Mouse (Mus musculus): Measurements from ENCODE around the gene Ltk. TPM values are rescaled to one million over a fixed set of nuclear protein-coding genes. Genes with fewer than 3 reads are reported as not detected.

Gene Ltk
- polyA plus RNA-seq, 1 experiment: 15.0 TPM

GRCm38 (mm10) chr2:119758844-119759835 is 1.1 kb downstream of the Ltk start:
- DNase-seq (ENCODE audit: low read depth in 1 of 2, low spot score in 2 of 2): peak in 1 of 2 experiments; percentile 69
- Histone ChIP-seq H3K36me3 (ENCODE audit: control insufficient read depth, insufficient read depth, low read length) (0 out of 2 replicates have a peak, but pooled peaks cover under 1% of the 10 kb centered on the region), H3K27ac (ENCODE audit: insufficient read depth, low read length) (no peak overlapping the region), H3K4me3 (ENCODE audit: extremely low read depth, insufficient read depth, insufficient read length) (peak overlapping the region; percentile 64), H3K27me3 (ENCODE audit: control insufficient read depth, insufficient read depth, low read length) (peaks cover 12% of the 10 kb centered on the region), H3K4me1 (ENCODE audit: control insufficient read depth, insufficient read depth, insufficient read length) (peaks cover 12% of the 10 kb centered on the region; the same call in 1 of the 2 replicates)
- 8% methylated on average over 44 of the region's 44 CpGs for WGBS
- TF ChIP-seq POLR2A (IDR thresholded peaks at IDR 0.05; ENCODE audit: low read depth, low read length) (no peak), CTCF (IDR thresholded peaks at IDR 0.05; ENCODE audit: extremely low read depth, insufficient read depth, insufficient read length, insufficient replicate concordance) (no peak)

GRCm38 (mm10) chr2:119758101-119758843 is 2.0 kb downstream of the Ltk start:
- Histone ChIP-seq H3K36me3 (ENCODE audit: control insufficient read depth, insufficient read depth, low read length) (no peaks in the 10 kb centered on the region), H3K4me1 (ENCODE audit: control insufficient read depth, insufficient read depth, insufficient read length) (peaks cover 12% of the 10 kb centered on the region; the same call in 1 of the 2 replicates), H3K27ac (ENCODE audit: insufficient read depth, low read length) (no peak overlapping the region), H3K27me3 (ENCODE audit: control insufficient read depth, insufficient read depth, low read length) (peaks cover 12% of the 10 kb centered on the region), H3K4me3 (ENCODE audit: extremely low read depth, insufficient read depth, insufficient read length) (peak overlapping the region; percentile 64)
- 1% methylated on average over 75 of the region's 77 CpGs for WGBS
- peak in 1 of 2 experiments; percentile 43 for DNase-seq (ENCODE audit: low read depth in 1 of 2, low spot score in 2 of 2)
- TF ChIP-seq POLR2A (IDR thresholded peaks at IDR 0.05; ENCODE audit: low read depth, low read length) (no peak), CTCF (IDR thresholded peaks at IDR 0.05; ENCODE audit: extremely low read depth, insufficient read depth, insufficient read length, insufficient replicate concordance) (no peak)

DNA sequence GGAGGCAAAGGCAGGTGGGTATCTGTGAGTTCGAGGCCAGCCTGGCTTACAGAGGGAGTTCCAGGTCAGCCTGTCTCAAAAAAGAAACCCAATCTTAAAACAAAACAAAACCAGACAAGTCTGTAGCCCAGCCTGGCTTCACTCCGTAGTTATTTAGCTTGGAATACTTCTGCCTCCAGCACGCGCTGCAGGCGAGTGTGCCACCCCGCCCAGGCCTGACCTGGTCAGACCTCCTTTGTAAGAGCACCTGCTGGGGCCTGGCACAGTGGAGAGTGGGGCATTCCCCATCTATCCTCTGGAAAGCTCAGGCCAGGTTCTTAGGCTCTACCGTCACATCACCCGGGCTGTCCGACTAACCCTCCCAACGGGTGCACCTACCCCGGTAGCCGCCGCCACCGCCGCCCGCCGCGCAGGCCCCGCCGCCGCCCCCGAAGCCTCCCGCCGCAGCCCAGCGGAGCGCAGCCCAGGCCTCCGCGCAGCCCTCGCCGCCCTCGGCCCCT is 2.6 kb downstream of the Ltk start:
- peaks cover 12% of the 10 kb centered on the region; the same call in 1 of the 2 replicates for H3K4me1 ChIP-seq (ENCODE audit: control insufficient read depth, insufficient read depth, insufficient read length)
- H3K27ac ChIP-seq (ENCODE audit: insufficient read depth, low read length): no peak overlapping the region
- no peak for TF ChIP-seq POLR2A (IDR thresholded peaks at IDR 0.05; ENCODE audit: low read depth, low read length)
- peaks cover 12% of the 10 kb centered on the region for H3K27me3 ChIP-seq (ENCODE audit: control insufficient read depth, insufficient read depth, low read length)
- WGBS: 11% methylated on average over 29 of the region's 31 CpGs
- H3K36me3 ChIP-seq (ENCODE audit: control insufficient read depth, insufficient read depth, low read length): no peaks in the 10 kb centered on the region
- no peak for DNase-seq (ENCODE audit: low read depth in 1 of 2, low spot score in 2 of 2)
- H3K4me3 ChIP-seq (ENCODE audit: extremely low read depth, insufficient read depth, insufficient read length): peak overlapping the region; percentile 64

DNA sequence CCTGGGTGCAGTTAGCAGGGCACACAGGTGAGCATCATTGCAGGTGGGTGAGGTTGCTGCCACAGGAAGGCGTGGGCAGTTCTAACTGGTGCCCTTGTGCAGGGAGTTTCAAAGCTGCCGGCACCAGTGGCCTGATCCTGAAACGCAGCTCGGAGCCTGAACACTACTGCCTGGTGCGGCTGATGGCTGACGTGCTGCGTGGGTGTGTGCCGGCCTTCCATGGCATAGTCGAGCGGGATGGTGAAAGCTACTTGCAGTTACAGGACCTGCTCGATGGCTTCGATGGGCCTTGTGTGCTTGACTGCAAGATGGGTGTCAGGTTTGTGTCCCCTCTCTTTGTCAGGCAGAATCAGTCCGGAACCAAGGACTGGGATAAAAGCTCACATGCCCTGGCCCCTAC is 11.0 kb downstream of the Ltk start:
- TF ChIP-seq POLR2A (IDR thresholded peaks at IDR 0.05; ENCODE audit: low read depth, low read length): no peak
- no peak for TF ChIP-seq CTCF (IDR thresholded peaks at IDR 0.05; ENCODE audit: extremely low read depth, insufficient read depth, insufficient read length, insufficient replicate concordance)
- peaks cover 2% of the 10 kb centered on the region for H3K27me3 ChIP-seq (ENCODE audit: control insufficient read depth, insufficient read depth, low read length)
- H3K27ac ChIP-seq (ENCODE audit: insufficient read depth, low read length): no peak overlapping the region
- DNase-seq (ENCODE audit: low read depth in 1 of 2, low spot score in 2 of 2): no peak
- H3K36me3 ChIP-seq (ENCODE audit: control insufficient read depth, insufficient read depth, low read length): no peaks in the 10 kb centered on the region
- WGBS: 95% methylated on average over 13 of the region's 13 CpGs
- no peak overlapping the region for H3K4me3 ChIP-seq (ENCODE audit: extremely low read depth, insufficient read depth, insufficient read length)
- H3K4me1 ChIP-seq (ENCODE audit: control insufficient read depth, insufficient read depth, insufficient read length): peaks cover 4% of the 10 kb centered on the region; the same call in 1 of the 2 replicates

- Histone ChIP-seq H3K27me3 (ENCODE audit: control insufficient read depth, insufficient read depth, low read length) (peaks cover 10% of the 10 kb centered on the region), H3K4me3 (ENCODE audit: extremely low read depth, insufficient read depth, insufficient read length) (no peak overlapping the region), H3K36me3 (ENCODE audit: control insufficient read depth, insufficient read depth, low read length) (no peaks in the 10 kb centered on the region), H3K27ac (ENCODE audit: insufficient read depth, low read length) (no peak overlapping the region), H3K4me1 (ENCODE audit: control insufficient read depth, insufficient read depth, insufficient read length) (peaks cover 18% of the 10 kb centered on the region)
- TF ChIP-seq CTCF (IDR thresholded peaks at IDR 0.05; ENCODE audit: extremely low read depth, insufficient read depth, insufficient read length, insufficient replicate concordance) (no peak), POLR2A (IDR thresholded peaks at IDR 0.05; ENCODE audit: low read depth, low read length) (no peak)
- 79% methylated on average over 7 of the region's 7 CpGs for WGBS
- DNase-seq (ENCODE audit: low read depth in 1 of 2, low spot score in 2 of 2): no peak
These were observed 12.7 kb downstream of the Ltk start for GRCm38 (mm10) chr2:119747554-119747953.

DNA sequence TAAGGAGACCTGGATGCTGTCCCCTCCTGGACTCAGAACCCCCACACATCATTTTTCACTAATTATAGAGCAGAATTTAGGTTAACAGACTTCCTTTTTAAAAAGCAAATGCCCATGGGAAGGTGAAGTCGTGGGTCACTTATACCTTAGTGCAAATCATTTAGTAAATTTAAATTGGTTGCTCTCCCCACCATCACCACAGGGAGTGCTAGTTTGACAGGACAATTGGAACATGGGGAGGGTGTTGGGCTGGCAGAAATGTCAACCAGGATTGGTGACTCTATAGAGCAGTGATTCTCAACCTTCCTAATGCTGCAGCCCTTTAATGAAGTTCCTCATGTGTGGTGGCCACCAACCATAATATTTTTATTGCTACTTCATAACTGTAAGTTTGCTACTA is 14.9 kb downstream of the Ltk start:
- no peak overlapping the region for H3K27ac ChIP-seq (ENCODE audit: insufficient read depth, low read length)
- DNase-seq (ENCODE audit: low read depth in 1 of 2, low spot score in 2 of 2): peak in 1 of 2 experiments; percentile 29
- H3K27me3 ChIP-seq (ENCODE audit: control insufficient read depth, insufficient read depth, low read length): peaks cover 10% of the 10 kb centered on the region
- 8% methylated on average over 1 of the region's 1 CpGs for WGBS
- H3K36me3 ChIP-seq (ENCODE audit: control insufficient read depth, insufficient read depth, low read length): no peaks in the 10 kb centered on the region
- TF ChIP-seq POLR2A (IDR thresholded peaks at IDR 0.05; ENCODE audit: low read depth, low read length): no peak
- TF ChIP-seq CTCF (IDR thresholded peaks at IDR 0.05; ENCODE audit: extremely low read depth, insufficient read depth, insufficient read length, insufficient replicate concordance): no peak; the same call in 1 of the 2 replicates
- H3K4me3 ChIP-seq (ENCODE audit: extremely low read depth, insufficient read depth, insufficient read length): no peak overlapping the region
- peaks cover 22% of the 10 kb centered on the region for H3K4me1 ChIP-seq (ENCODE audit: control insufficient read depth, insufficient read depth, insufficient read length)

Measured in spleen, adult 2 months (tissue).